Mouse (Mus musculus): ENCODE measurements at regions not wholly inside any gene's neighbourhood (a gene's known extent, or its start where the extent isn't known, plus 50 kb on each side); places are given as distances from the start of the nearest gene placed in this dataset.

GRCm38 (mm10) chr1:56738641-56739040 is 101.4 kb upstream of the Hsfy2 start:
- H3K36me3 ChIP-seq (ENCODE audit: control insufficient read depth, insufficient read depth, low read length, poor library complexity, severe bottlenecking), result no peaks in the 10 kb centered on the region
- H3K27ac ChIP-seq (ENCODE audit: insufficient read depth, low read depth, low read length, poor library complexity, severe bottlenecking), result no peak overlapping the region
- no peak for DNase-seq (ENCODE audit: low read depth, low spot score)
- no peak overlapping the region for H3K4me3 ChIP-seq (ENCODE audit: insufficient read depth in 1 of 2, low read depth in 1 of 2, low read length in 2 of 2, poor library complexity in 1 of 2, severe bottlenecking in 1 of 2)
- TF ChIP-seq ZC3H11A (IDR thresholded peaks at IDR 0.05; ENCODE audit: borderline replicate concordance, low read depth, low read length), result no peak
- no peak for TF ChIP-seq MAFK (IDR thresholded peaks at IDR 0.05; ENCODE audit: insufficient read depth, low read depth, low read length)
- no peak for TF ChIP-seq CHD2 (IDR thresholded peaks at IDR 0.05; ENCODE audit: low read depth, low read length)
- no peak for TF ChIP-seq HCFC1 (IDR thresholded peaks at IDR 0.05; ENCODE audit: borderline replicate concordance, insufficient read depth, low read length)
- TF ChIP-seq ZNF384 (IDR thresholded peaks at IDR 0.05; ENCODE audit: low read depth, low read length), result no peak
- no peaks in the 10 kb centered on the region for H3K9me3 ChIP-seq (ENCODE audit: control insufficient read depth, insufficient read depth, low read depth, low read length)
- no peaks in the 10 kb centered on the region for H3K4me1 ChIP-seq (ENCODE audit: control insufficient read depth in 2 of 2, insufficient read depth in 2 of 2, low read length in 2 of 2, poor library complexity in 1 of 2)
- no peak overlapping the region for H3K9ac ChIP-seq (ENCODE audit: insufficient read depth, low read depth, low read length, poor library complexity, severe bottlenecking)
- in situ Hi-C loops (cut with MboI; ENCODE audit: low sequenced_read_pairs in 2 of 2, unreplicated experiment in 2 of 2), result no loop called here

GRCm38 (mm10) chr1:56726183-56726840 is 89.1 kb upstream of the Hsfy2 start:
- no peak for TF ChIP-seq CHD2 (IDR thresholded peaks at IDR 0.05; ENCODE audit: low read depth, low read length)
- no peak for TF ChIP-seq ZNF384 (IDR thresholded peaks at IDR 0.05; ENCODE audit: low read depth, low read length)
- no peak overlapping the region for H3K4me3 ChIP-seq (ENCODE audit: insufficient read depth in 1 of 2, low read depth in 1 of 2, low read length in 2 of 2, poor library complexity in 1 of 2, severe bottlenecking in 1 of 2)
- no peak overlapping the region for H3K27ac ChIP-seq (ENCODE audit: insufficient read depth, low read depth, low read length, poor library complexity, severe bottlenecking)
- DNase-seq (ENCODE audit: low read depth, low spot score), result no peak
- H3K9me3 ChIP-seq (ENCODE audit: control insufficient read depth, insufficient read depth, low read depth, low read length), result no peaks in the 10 kb centered on the region
- no peaks in the 10 kb centered on the region for H3K4me1 ChIP-seq (ENCODE audit: control insufficient read depth in 2 of 2, insufficient read depth in 2 of 2, low read length in 2 of 2, poor library complexity in 1 of 2)
- in situ Hi-C loops (cut with MboI; ENCODE audit: low sequenced_read_pairs in 2 of 2, unreplicated experiment in 2 of 2), result no loop called here
- H3K36me3 ChIP-seq (ENCODE audit: control insufficient read depth, insufficient read depth, low read length, poor library complexity, severe bottlenecking), result no peaks in the 10 kb centered on the region
- no peak overlapping the region for H3K9ac ChIP-seq (ENCODE audit: insufficient read depth, low read depth, low read length, poor library complexity, severe bottlenecking)

GRCm38 (mm10) chr1:56723656-56724055 is 86.4 kb upstream of the Hsfy2 start:
- Histone ChIP-seq H3K27ac (ENCODE audit: insufficient read depth, low read depth, low read length, poor library complexity, severe bottlenecking) (no peak overlapping the region), H3K9ac (ENCODE audit: insufficient read depth, low read depth, low read length, poor library complexity, severe bottlenecking) (no peak overlapping the region), H3K36me3 (ENCODE audit: control insufficient read depth, insufficient read depth, low read length, poor library complexity, severe bottlenecking) (no peaks in the 10 kb centered on the region), H3K4me1 (ENCODE audit: control insufficient read depth in 2 of 2, insufficient read depth in 2 of 2, low read length in 2 of 2, poor library complexity in 1 of 2) (no peaks in the 10 kb centered on the region), H3K9me3 (ENCODE audit: control insufficient read depth, insufficient read depth, low read depth, low read length) (no peaks in the 10 kb centered on the region), H3K4me3 (ENCODE audit: insufficient read depth in 1 of 2, low read depth in 1 of 2, low read length in 2 of 2, poor library complexity in 1 of 2, severe bottlenecking in 1 of 2) (no peak overlapping the region)
- TF ChIP-seq MAFK (IDR thresholded peaks at IDR 0.05; ENCODE audit: insufficient read depth, low read depth, low read length) (no peak), ZNF384 (IDR thresholded peaks at IDR 0.05; ENCODE audit: low read depth, low read length) (no peak), ZC3H11A (IDR thresholded peaks at IDR 0.05; ENCODE audit: borderline replicate concordance, low read depth, low read length) (no peak), CHD2 (IDR thresholded peaks at IDR 0.05; ENCODE audit: low read depth, low read length) (no peak), HCFC1 (IDR thresholded peaks at IDR 0.05; ENCODE audit: borderline replicate concordance, insufficient read depth, low read length) (no peak)
- in situ Hi-C loops (cut with MboI; ENCODE audit: low sequenced_read_pairs in 2 of 2, unreplicated experiment in 2 of 2), result no loop called here
- peak; percentile 38 for DNase-seq (ENCODE audit: low read depth, low spot score)

GRCm38 (mm10) chr1:56713011-56713726 is 75.9 kb upstream of the Hsfy2 start:
- Histone ChIP-seq H3K9ac (ENCODE audit: insufficient read depth, low read depth, low read length, poor library complexity, severe bottlenecking) (no peak overlapping the region), H3K9me3 (ENCODE audit: control insufficient read depth, insufficient read depth, low read depth, low read length) (no peaks in the 10 kb centered on the region), H3K4me3 (ENCODE audit: insufficient read depth in 1 of 2, low read depth in 1 of 2, low read length in 2 of 2, poor library complexity in 1 of 2, severe bottlenecking in 1 of 2) (no peak overlapping the region), H3K27ac (ENCODE audit: insufficient read depth, low read depth, low read length, poor library complexity, severe bottlenecking) (no peak overlapping the region), H3K36me3 (ENCODE audit: control insufficient read depth, insufficient read depth, low read length, poor library complexity, severe bottlenecking) (no peaks in the 10 kb centered on the region), H3K4me1 (ENCODE audit: control insufficient read depth in 2 of 2, insufficient read depth in 2 of 2, low read length in 2 of 2, poor library complexity in 1 of 2) (no peaks in the 10 kb centered on the region)
- TF ChIP-seq CHD2 (IDR thresholded peaks at IDR 0.05; ENCODE audit: low read depth, low read length), result no peak
- TF ChIP-seq MAFK (IDR thresholded peaks at IDR 0.05; ENCODE audit: insufficient read depth, low read depth, low read length), result no peak
- no peak for TF ChIP-seq ZNF384 (IDR thresholded peaks at IDR 0.05; ENCODE audit: low read depth, low read length)
- TF ChIP-seq HCFC1 (IDR thresholded peaks at IDR 0.05; ENCODE audit: borderline replicate concordance, insufficient read depth, low read length), result no peak
- TF ChIP-seq ZC3H11A (IDR thresholded peaks at IDR 0.05; ENCODE audit: borderline replicate concordance, low read depth, low read length), result no peak
- in situ Hi-C loops (cut with MboI; ENCODE audit: low sequenced_read_pairs in 2 of 2, unreplicated experiment in 2 of 2), result no loop called here
- DNase-seq (ENCODE audit: low read depth, low spot score), result no peak

Measured in ES-E14 (cell line).